Mouse (Mus musculus) urinary bladder, adult 2 months (tissue): ENCODE measurements around the gene Igfbpl1. TPM values are rescaled to one million over a fixed set of nuclear protein-coding genes. Genes with fewer than 3 reads are reported as not detected.

Source experiments
- DNase-seq: peaks from one replicate; pipeline ENCODE4 v3.0.0; 2022; ENCODE audit warnings: low spot score
- polyA plus RNA-seq: library from polyadenylated mRNA; depleted of rRNA; stranded (reverse); fragments of >200 nt; gene quantifications from 2 replicates; pipeline ENCODE4 v1.2.3, GENCODE M21; 2012; rRNA removed

Igfbpl1 gene
- 0.03 TPM in 1 of 2 replicates, not detected in the other for polyA plus RNA-seq

DNA sequence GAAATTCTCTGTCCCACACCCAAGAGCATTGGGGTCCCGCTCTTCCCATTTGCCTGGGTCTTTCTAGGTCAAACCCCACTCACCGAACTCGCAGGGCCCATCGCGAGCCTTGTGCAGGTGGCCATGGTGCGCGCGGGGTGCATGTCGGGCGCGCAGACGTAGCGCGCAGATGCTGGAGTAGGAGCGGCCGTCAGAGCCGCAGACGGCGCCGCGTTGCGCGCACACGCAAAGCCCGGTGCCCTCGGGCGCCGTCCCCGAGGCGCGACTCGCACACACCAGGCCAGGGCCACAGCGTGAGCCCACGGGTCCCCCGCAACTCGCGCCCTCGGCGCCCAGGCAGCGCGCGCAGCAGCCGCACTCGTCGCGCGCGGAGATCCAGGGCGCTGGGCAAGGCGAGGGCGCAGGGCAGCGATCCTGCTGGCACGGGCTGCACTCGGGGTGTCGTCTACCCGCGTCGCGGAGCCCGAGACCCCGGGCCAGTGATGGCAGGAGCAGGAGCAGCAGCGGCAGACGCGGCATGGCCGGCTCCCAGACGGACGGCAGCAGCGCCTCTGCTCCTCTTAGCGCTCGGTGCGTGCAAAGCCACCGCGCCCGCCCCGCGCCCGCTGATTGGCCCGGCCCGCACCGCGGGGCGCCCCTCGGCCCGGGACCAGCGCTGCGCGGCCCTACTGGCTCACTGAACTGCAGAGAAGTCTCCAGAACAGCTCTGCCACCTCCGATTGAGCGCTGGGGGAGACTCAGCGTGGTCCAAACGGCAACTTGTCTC is at the start of gene Igfbpl1:
Gene Igfbpl1 (minus strand): TSS at position 649 of the 766 bp plus-strand sequence.
- no peak for DNase-seq

DNA sequence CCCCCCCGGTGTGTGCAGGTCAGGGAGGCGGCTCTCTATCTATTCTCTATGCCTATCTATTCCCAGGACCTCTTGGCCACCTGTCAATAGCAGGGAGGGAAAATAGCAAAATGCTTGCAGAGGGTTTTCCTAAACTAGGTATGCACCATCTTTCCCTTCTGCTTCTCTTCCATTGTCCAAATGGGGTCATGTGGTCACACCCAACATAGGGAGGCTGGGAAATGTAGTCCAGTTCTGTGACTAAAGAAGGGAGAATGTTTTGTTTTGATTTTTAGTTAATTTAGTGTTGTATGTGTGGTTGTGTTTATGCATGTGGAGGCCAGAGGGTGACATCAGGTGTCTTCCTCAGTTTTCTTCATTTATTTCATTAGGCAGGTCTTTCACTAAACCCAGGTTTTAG is 45.4 kb upstream of the Igfbpl1 start:
- no peak for DNase-seq

DNA sequence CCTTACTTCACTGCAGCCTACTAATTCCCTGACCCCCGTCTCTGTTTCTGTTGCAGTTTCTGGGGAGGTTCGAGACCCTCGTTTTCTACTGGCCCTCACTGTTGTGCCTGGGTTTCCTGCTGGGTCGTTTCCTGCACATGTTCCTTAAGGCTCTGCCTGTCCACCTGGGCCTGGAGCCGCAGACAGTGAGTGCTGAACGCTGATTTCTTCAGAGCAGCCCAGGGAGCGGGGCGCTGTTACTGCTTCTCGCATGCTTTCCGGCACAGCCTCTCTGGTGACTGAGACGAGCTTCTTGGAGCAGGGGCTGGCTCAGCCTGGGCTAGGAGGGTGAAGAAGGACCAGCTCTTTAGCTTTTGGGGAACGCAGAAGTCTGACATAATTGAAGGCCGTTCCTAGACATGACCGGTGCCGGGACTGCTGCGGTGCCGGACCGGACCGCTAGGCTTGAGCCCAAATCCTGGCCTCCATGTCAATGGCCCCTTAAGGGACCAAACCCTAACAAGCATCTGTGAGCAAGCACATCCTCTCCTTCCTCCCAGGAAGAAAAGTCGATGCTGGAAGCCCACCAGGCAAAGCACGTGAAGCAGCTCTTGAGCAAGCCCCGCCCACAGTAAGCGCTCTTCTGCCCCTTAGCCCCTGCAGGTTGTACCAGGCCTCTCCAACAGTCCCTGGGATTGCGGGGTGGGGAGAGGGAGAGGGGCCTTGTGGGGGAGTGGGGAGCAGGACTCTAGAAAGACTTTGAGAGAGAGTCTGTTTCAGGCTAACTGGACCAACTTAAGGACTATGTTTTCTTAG is 42.5 kb upstream of the Igfbpl1 start:
- DNase-seq = no peak

DNA sequence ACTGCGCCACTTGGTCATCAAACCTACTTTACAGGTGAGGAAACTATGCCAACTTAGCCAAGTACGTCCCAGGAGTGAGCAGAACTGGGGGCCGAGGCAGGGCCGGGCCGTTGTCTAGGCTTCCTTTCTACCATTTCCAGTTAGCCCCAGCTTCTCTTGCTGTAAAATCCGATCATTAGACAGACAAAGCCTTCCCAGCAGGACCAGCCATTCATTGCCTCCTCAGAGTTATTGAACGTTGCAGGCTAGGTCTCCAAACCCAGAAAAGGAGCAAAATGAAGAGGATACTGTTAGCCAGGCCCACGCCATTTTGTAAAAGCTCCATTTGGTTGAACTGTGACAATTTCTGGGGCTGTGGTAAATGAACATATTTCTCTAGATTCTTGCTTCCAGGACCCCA is 40.7 kb upstream of the Igfbpl1 start:
- no peak for DNase-seq

DNA sequence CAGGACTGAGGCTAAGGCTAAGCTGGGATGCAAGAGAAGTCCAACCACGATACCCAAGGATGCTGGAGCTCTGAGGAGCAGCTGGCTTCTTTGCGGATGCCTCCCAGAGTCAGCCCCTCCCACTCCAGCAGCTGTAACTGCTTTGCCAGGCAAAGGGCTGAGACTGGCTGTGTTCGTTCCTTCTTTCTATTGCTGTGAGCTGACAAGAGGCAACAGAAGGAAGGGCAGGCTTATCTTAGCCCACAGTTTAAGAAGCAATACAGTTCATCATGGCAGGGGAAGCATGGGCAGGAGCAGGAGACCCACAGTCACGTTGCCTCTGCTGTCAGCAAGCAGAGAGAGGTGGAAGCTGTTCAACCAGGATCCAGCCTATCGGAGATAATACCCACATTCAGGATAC is 34.4 kb upstream of the Igfbpl1 start:
- no peak for DNase-seq

DNA sequence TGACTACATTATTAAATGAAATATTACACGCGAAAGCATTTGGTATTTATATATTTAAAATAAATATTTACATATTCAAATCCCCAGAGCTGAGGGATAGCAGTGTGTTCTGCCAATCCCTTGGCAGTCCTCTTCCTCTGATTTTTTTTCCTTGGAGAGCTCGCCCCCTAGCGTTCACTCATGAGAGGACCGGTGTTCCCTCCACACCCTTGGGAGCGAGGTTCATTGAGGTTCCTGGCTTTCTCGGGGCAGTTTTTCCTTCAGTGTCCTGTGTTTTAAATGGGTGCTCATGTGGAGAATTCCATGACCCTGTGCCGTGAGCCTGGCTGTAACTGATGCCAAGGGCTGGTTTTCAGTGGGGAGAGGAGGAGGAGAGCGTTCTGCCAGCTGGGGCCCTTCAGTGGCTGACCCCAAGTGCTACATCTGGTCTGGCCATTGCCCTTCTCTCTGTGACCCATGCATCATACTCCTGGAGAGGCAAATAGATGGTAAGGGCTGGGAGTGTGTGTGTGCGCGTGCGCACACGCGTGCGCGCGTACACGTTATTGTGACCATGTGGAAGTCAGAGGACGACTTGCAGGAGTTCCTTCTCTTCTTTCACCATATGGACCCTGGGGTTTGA is 29.2 kb upstream of the Igfbpl1 start:
- peak; percentile 30 for DNase-seq

DNA sequence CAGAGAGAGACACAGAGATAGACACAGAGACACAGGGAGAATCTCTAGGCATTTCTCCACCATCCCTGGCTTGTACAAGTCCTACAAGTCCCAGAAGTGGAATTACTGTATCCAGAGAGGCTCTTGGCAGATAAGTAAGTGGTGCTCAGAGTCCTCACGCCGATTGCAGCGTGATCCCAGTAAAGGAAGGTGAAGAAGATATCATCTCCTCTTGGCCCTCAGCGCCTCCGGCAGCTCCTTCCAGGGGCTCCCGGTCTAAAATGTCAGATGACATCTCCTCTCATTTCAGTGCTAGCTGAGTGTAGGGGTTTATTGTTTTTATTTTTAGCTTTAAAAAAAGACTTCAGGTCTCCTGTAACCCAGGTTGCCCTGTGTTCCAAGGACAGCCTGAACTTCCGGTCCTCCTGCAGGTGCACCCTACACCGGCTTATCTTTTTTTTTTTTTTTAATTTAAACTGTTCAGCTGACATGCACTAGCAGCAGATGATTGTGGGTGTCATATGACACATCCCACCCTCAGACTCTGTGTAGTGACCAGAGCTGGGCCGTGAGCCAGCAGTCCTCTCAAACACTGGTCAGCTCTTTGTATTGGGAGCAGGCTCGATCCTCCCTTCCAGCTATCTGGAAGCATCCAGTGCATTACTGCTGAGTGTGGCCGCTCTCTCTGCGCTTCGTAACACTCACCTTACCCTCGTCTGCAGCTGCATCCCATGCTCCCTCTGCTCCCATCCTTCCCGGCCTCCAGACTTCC is 26.9 kb upstream of the Igfbpl1 start:
- no peak for DNase-seq

DNA sequence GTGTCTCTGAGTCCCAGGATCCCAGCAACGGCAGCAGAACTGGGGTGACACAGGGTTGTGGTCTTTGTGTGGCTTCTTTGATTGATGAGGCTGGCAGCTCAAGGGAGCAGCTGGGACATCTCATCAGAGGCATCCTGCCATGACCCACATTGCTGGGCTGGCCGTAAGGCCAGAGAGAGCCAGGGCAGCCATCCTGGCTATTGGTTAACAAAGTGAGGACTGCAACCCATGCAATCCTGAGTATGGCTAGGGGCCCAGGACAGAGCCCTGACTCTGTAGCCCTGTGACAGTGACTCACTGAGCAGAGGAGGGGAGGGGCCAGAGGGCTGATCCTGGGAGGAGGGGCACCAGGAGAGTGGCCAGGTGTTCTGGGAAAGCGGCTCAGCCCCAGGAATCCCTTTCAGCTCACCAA is 24.9 kb upstream of the Igfbpl1 start:
- DNase-seq = no peak

DNA sequence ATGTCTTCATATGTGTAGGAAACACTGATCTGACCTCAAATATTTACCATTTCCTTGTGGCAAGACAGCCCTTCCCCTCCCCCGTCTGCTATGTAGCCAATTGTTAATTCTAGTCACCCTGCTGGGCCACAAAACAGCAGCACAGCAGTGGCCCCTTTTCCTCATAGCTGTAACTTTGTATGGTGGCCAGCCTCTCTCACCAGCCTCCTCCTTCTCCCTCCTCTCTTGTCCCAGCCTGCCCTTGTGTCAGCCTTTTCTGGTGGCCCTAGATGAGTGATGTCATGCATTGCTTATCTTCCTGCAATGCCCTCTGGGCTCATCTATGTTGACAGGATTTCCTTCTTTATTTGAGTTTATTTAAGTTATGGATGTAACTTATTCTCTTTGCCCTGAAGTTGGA is 22.7 kb upstream of the Igfbpl1 start:
- DNase-seq = no peak

DNA sequence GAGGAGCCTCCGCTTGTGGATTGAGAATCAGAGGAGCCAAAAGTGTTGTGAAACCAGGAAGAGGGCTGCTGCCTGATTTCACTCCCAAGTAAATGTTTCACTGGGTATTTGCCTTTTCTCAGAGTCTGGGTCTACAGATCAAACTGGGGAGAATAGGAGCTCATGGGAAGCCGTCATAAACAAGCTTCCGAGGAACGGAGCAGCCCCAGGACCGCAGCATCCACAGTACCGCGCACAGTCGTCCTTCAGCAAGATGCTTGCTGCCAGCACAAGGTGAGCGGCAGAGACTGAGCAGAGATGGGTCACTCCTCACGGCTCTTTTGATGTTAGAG is 22.1 kb upstream of the Igfbpl1 start:
- no peak for DNase-seq

DNA sequence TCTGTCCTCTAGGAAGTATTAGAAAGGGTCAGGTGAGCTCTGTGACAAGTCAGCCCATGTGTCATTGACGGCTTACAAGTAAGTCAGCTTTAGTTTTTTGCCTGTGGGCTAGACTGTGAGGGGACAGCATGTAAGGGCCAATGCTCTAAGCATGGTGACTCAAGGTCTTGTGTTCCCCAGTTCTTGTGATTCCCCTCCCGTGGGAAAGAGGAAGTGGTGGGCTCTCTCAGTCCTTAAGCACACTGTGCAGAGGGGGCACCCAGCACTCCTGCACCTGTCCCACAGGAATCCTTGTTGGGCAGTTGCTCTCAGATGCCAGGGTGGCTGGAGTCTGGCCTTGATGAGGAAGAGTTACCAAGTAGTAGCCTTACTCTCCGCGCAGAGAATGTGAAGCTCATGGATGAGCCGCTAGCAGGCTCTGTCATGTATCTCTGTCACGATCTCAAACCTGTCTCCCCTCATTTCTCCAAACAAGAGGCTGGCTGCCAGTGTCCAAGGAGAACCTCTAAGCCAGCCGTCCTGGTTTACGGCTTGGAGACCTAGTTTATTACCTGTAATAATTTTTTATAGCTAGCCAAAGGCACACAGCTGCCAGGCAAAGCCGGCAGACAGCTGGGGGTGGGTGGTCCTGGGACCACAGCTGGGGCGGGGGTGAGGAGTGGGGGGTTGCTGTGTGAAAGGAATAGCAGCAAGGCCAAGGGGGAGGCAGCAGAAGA is 21.5 kb upstream of the Igfbpl1 start, which contains the start of gene Stra6l:
Gene Stra6l (plus strand): TSS at position 556 of the 716 bp plus-strand sequence.
- DNase-seq = no peak

DNA sequence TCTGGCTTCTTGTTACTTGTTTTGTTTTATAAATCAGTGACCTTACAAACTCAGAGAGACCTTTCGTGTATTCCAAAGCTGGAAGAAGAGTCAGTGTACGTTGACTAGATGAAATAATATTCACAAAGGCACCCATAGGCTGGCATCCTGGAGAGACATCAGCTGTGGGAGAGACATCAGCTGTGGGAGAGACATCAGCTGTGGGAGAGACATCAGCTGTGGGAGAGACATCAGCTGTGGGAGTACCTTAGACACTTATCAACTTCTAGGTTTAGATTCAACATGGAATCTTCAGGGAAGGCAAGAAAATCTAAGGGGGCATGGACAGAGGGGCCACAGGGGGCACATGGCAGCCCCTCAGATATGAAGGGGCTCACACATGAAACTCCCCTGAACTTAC is 19.5 kb upstream of the Igfbpl1 start:
- DNase-seq = no peak

DNA sequence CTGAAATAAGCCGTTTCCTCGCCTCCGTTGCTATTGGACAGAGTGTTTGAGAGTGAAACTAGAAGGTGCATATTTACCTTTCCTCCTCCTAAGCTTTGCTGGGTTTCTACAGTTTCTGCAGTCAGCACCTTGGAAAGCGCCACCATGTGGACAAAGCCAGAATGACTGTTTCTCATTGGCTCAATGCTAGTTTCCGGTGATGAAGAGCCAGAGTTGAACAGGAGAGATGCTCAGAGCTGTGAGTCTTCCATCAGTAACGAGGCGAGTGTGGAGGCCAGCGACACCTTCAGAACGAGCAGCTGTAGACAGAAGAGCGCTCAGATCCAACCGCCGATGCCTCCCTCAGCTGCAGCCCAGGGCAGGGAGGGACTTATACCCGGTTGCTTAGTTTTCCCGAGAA is 17.6 kb upstream of the Igfbpl1 start:
- no peak for DNase-seq

DNA sequence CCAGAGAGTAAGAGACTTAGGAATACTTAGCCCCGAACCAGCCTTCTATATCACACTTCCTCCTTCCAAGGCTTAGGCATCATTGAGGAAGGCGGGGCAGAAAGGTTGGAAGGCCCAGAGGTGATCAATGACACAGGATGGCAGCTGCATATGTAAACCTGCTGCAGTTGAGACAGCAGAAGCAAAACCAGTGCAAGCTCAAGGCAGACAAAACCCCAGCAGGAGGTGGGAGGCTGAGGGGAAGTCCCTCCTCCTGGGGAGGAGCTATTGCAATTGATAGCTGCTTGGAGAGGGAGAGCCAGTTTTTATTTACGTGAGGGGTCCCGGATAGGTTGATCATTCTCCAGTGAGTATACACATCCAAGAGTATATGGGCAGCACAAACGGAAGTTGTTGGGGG is 6.7 kb upstream of the Igfbpl1 start:
- no peak for DNase-seq

DNA sequence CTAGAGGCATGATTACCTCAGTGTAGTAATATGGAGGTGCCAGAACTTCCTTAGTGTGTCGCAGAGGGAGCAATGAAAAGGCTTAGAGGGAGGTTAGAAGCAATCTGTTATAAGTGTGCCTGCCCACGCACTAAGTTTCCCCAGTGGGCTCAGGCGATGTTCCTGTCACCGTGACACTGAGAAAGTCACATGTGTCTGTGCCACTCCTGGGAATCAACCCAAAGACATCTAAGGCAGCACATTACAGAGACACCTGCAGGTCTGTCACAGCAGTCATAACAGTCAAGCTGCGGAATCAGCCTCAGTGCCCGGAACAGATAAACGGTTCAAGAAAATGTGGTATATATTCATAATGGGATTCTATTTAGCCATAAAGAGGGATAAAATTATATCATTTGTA is 5.3 kb upstream of the Igfbpl1 start:
- DNase-seq = no peak

DNA sequence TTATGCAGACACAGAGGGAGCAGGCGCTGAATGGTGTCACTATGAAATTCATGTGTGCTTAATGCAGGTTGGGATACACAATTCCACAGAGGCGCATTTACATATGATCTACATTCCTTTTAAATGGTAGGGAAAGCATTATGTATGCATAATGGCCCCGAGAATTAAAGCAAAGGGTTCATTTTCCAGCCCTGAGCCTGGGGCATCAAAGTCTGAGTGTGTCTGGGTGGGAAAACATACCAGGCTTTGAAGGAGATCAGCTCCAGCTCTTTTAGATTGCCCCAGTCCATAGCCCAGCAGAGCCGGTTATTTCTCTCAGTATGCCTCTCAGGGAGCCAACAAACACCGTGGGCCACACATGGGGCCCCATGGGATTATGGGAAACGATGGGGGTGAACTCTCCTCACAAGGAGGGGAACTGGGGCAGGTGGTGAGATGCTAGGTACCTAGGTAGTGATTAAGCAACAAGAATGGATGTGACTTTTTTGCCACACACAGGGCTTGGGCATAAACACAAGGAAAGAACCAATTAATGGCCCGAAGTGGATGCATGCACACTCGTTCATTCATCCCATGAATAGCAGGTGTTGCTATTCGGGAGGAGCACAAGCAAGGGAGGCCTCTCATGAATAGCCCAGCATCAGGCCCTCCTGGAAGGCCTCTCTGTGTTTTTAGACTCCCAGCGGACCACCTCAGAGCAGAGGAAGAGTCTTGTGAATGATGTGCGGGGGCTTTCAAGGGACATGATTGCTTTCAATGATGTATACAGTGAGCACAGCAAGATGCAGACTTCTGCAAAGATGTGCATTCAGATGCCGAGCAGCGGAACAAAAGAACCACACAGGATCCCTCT is 3.4 kb upstream of the Igfbpl1 start:
- no peak for DNase-seq

DNA sequence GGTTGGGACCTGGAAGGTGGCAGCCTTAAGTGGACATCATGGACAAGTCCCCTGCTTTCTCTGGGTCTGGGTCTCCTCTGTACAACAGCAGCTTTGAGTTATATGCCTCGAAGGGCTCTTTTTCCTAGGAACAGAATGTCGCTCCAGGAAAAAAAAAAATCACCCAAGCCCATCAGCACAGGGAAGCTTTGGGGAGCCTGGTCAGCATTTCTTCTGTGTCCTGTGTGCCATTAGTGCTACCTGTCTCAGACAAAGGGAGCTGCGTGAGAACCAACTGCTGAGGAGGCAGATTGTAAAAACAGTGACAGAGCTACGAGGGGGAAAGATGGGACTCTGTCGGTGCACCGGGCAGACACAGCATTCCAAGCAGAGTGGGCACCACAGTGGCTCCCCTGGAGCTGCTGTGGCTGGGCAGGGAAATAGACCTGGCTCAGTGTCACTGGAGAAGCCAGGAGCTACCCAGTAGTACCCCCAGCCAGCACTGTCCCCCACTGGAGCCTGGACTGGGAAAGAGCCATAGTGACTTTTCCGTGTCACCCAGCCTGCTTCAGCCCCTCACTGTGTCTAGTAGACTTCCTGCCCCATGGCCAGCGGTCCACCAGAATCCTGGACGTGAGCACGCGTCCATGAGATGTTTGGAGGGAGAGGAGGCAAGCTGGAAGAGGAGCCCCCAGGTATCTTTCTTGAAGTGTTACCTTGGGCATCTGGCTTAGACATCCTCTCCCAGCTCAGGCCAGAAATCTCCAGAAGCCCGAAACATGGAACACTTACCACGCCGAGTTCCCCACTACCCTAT is 1.8 kb downstream of the Igfbpl1 start:
- no peak for DNase-seq

DNA sequence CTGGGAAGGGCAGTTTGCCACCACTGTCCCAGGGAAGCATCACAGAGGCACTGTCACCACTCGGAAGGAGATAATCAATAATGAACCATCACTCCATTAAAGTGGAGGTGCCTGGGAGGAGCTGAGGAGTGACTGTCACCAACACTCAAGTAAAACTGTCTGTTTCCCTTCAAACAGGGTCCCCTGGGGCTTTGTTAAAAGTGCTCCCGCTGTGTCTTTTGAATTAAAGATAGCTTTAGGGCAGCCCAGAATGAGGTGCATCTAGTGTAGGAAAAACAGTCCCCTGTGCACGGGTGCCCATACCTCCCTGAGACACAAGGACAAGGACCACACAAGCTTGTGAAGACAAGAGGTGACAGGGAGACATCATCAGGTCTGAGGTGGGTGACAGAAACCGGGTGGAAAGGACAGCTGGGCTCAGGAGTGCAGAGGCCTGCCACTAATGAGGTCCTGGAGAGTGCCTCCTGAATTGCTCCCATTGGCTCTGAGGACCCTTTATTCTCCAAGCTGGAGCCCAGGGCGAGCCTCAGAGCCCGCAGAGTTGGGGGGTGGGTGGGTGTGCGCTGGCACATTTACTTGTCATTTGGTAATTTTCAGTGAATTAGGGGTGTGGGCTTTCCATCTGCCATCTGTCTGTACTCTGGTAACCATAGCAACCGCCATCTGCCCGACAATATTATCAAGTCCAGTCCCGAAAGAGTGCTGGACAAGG is 2.5 kb downstream of the Igfbpl1 start:
- DNase-seq = no peak
